Mouse (Mus musculus): ENCODE data around the gene Rhou.

GRCm38 (mm10) chr8:123633801-123634200 lies 19.9 kb upstream of the Rhou start:
- no peak for TF ChIP-seq CTCF (conservative IDR thresholded peaks at IDR 0.05; ENCODE audit: insufficient read depth, insufficient read length, low read depth, low read length)
- no peak for TF ChIP-seq POLR2A (IDR thresholded peaks at IDR 0.05; ENCODE audit: low read depth, low read length)
